Mouse (Mus musculus) liver, postnatal 0 days (tissue): Measurements from ENCODE around the gene Ash1l. TPM values are rescaled to one million over a fixed set of nuclear protein-coding genes. Genes with fewer than 3 reads are reported as not detected.
A peak's percentile ranks its signal among the peaks of the same experiment; 100 is the strongest.

Experiments
- ATAC-seq: fragments of 200-750 bp; cut with Nextera tagmentation; 2 replicates; pipeline ENCODE4 v1.8.0; 2017; ENCODE audit warnings: mild to moderate bottlenecking, moderate library complexity
- DNase-seq: peaks from one replicate; pipeline ENCODE4 v3.0.0-alpha.2; 2016
- H3K27ac ChIP-seq: fragments of 300-500 bp; sonication (generic); 2 replicates; pipeline ENCODE4 v1.5.1; 2014; ENCODE audit warnings: antibody characterized with exemption, moderate library complexity, mild to moderate bottlenecking, low read depth
- H3K27me3 ChIP-seq: fragments of 300-500 bp; sonication (generic); 2 replicates; pipeline ENCODE4 v1.6.1; 2014; ENCODE audit warnings: low read length, control low read depth, mixed read lengths; ENCODE audit not compliant: insufficient read depth
- H3K36me3 ChIP-seq: fragments of 300-500 bp; sonication (generic); replicated peaks from 2 replicates; pipeline ENCODE4 v1.6.1; 2014; ENCODE audit warnings: mild to moderate bottlenecking, control low read depth, low read length, moderate library complexity, mixed read lengths; ENCODE audit not compliant: insufficient read depth
- H3K4me1 ChIP-seq: fragments of 300-500 bp; sonication (generic); 2 replicates; pipeline ENCODE4 v1.6.1; 2014; ENCODE audit warnings: antibody characterized with exemption, mild to moderate bottlenecking, control low read depth; ENCODE audit not compliant: insufficient read depth
- H3K4me2 ChIP-seq: fragments of 300-500 bp; sonication (generic); 2 replicates; pipeline ENCODE4 v1.6.1; 2014; ENCODE audit warnings: low read depth, mild to moderate bottlenecking, low read length, moderate library complexity, mixed read lengths
- H3K4me3 ChIP-seq: fragments of 300-500 bp; sonication (generic); 2 replicates; pipeline ENCODE4 v1.5.1; 2014; ENCODE audit warnings: low read depth, low read length
- H3K9ac ChIP-seq: fragments of 300-500 bp; sonication (generic); replicated peaks from 2 replicates; pipeline ENCODE4 v1.6.1; 2014; ENCODE audit warnings: mild to moderate bottlenecking, moderate library complexity
- H3K9me3 ChIP-seq: fragments of 300-500 bp; sonication (generic); 2 replicates; pipeline ENCODE4 v1.6.1; 2016; ENCODE audit warnings: mild to moderate bottlenecking, control low read depth, low read length, mixed read lengths
- CTCF ChIP-seq: sonication (generic); IDR thresholded peaks from 2 replicates; pipeline ENCODE4 v1.5.1; 2016; ENCODE audit warnings: antibody characterized with exemption, low read depth
- EP300 ChIP-seq: IDR thresholded peaks from 2 replicates; pipeline ENCODE4 v1.6.1; 2016; ENCODE audit warnings: antibody characterized with exemption, low read depth, mild to moderate bottlenecking
- WGBS: fragments of 180-500 bp; shearing (Covaris S2); extraction: QIAGEN DNeasy Blood & Tissue Kit; methylation state at CpG from one replicate; pipeline ENCODE4 v1.1.7; 2014; ENCODE audit not compliant: insufficient replicate concordance; 5-methylcytosine and 5-hydroxymethylcytosine counted together
- polyA plus RNA-seq: library from polyadenylated mRNA; unstranded; fragments of >200 nt; fragmentation: Nextera tagmentation; extraction: Ambion mirVana; gene quantifications from 2 replicates; pipeline ENCODE4 v1.2.1, GENCODE M21; 2015

Gene Ash1l
- polyA plus RNA-seq, 1 experiment from 2014 or later, result 4.1 TPM

- Histone ChIP-seq H3K4me3 (no peak overlapping the region), H3K36me3 (peaks cover 77% of the 10 kb centered on the region), H3K4me2 (no peak overlapping the region), H3K27ac (no peak overlapping the region), H3K4me1 (no peaks in the 10 kb centered on the region), H3K9me3 (no peaks in the 10 kb centered on the region), H3K27me3 (no peaks in the 10 kb centered on the region), H3K9ac (no peak overlapping the region)
- TF ChIP-seq CTCF (no peak), EP300 (no peak)
- ATAC-seq, result no peak
- no peak for DNase-seq
- WGBS, result 82% methylated on average over 3 of the region's 3 CpGs
Observed at GRCm38 (mm10) chr3:88929501-88929900, 20.9 kb upstream of the Ash1l start.

- ATAC-seq, result no peak
Observed at GRCm38 (mm10) chr3:88939071-88939470, 11.4 kb upstream of the Ash1l start.

GRCm38 (mm10) chr3:88939749-88940148 is 10.7 kb upstream of the Ash1l start:
- Histone ChIP-seq H3K4me2 (no peak overlapping the region), H3K36me3 (peaks cover 44% of the 10 kb centered on the region), H3K27me3 (no peaks in the 10 kb centered on the region), H3K4me3 (no peak overlapping the region), H3K9me3 (no peaks in the 10 kb centered on the region), H3K4me1 (no peaks in the 10 kb centered on the region), H3K27ac (no peak overlapping the region), H3K9ac (no peak overlapping the region)
- TF ChIP-seq EP300, result no peak
- peak; percentile 64 for TF ChIP-seq CTCF
- no peak for DNase-seq
- ATAC-seq, result peak; percentile 55
- 67% methylated on average over 3 of the region's 3 CpGs for WGBS

More at GRCm38 (mm10) chr3:88939071-88939470, 11.4 kb upstream of the Ash1l start:
- TF ChIP-seq EP300 (no peak), CTCF (no peak)
- H3K4me3 ChIP-seq, result no peak overlapping the region
- no peak overlapping the region for H3K9ac ChIP-seq
- H3K27me3 ChIP-seq, result no peaks in the 10 kb centered on the region
- no peak overlapping the region for H3K4me2 ChIP-seq
- H3K4me1 ChIP-seq, result no peaks in the 10 kb centered on the region
- no peaks in the 10 kb centered on the region for H3K9me3 ChIP-seq
- no peak overlapping the region for H3K27ac ChIP-seq
- H3K36me3 ChIP-seq, result peaks cover 46% of the 10 kb centered on the region
- WGBS, result 90% methylated on average over 10 of the region's 10 CpGs
- no peak for DNase-seq

GRCm38 (mm10) chr3:88942316-88942880 is 8.0 kb upstream of the Ash1l start:
- H3K4me2 ChIP-seq, result no peak overlapping the region
- peaks cover under 1% of the 10 kb centered on the region; the same call in 1 of the 2 replicates for H3K4me1 ChIP-seq
- no peaks in the 10 kb centered on the region for H3K27me3 ChIP-seq
- 88% methylated on average over 10 of the region's 10 CpGs for WGBS
- H3K9ac ChIP-seq, result no peak overlapping the region
- DNase-seq (no peak), ATAC-seq (no peak)
- no peaks in the 10 kb centered on the region for H3K9me3 ChIP-seq
- no peak overlapping the region for H3K27ac ChIP-seq
- H3K36me3 ChIP-seq, result peaks cover 37% of the 10 kb centered on the region
- no peak overlapping the region for H3K4me3 ChIP-seq
- TF ChIP-seq EP300 (no peak), CTCF (no peak)

GRCm38 (mm10) chr3:88944109-88944508 is 6.3 kb upstream of the Ash1l start:
- no peaks in the 10 kb centered on the region for H3K9me3 ChIP-seq
- DNase-seq, result no peak
- no peak overlapping the region for H3K9ac ChIP-seq
- H3K36me3 ChIP-seq, result peaks cover 25% of the 10 kb centered on the region
- no peak for TF ChIP-seq EP300
- H3K27ac ChIP-seq, result no peak overlapping the region
- H3K4me1 ChIP-seq, result peaks cover 15% of the 10 kb centered on the region
- ATAC-seq, result no peak
- WGBS, result 46% methylated on average over 4 of the region's 4 CpGs
- H3K4me3 ChIP-seq, result no peak overlapping the region
- H3K27me3 ChIP-seq, result no peaks in the 10 kb centered on the region
- no peak overlapping the region for H3K4me2 ChIP-seq

- under 1% methylated on average over 50 of the region's 92 CpGs for WGBS
- Histone ChIP-seq H3K9ac (peak overlapping the region; percentile 97), H3K27me3 (no peaks in the 10 kb centered on the region), H3K4me3 (peak overlapping the region; percentile 91), H3K27ac (peak overlapping the region; percentile 99), H3K4me2 (peak overlapping the region; percentile 77), H3K9me3 (no peaks in the 10 kb centered on the region), H3K4me1 (peaks cover 28% of the 10 kb centered on the region), H3K36me3 (no peaks in the 10 kb centered on the region)
- ATAC-seq (peak; percentile 82), DNase-seq (peak; percentile 93)
- TF ChIP-seq EP300, result no peak
- TF ChIP-seq CTCF, result peak; percentile 29; the same call in 1 of the 2 replicates
Observed at GRCm38 (mm10) chr3:88949786-88950575, 441 bp upstream of the Ash1l start.
